Mouse (Mus musculus): ENCODE results near the gene Serpinb9e. TPM values are rescaled to one million over a fixed set of nuclear protein-coding genes. Genes with fewer than 3 reads are reported as not detected.
"Not testable (repeated sequence)": the region's sequence is repeated elsewhere in the genome, so short reads cannot be mapped to it uniquely, and the experiment has no call there.

Serpinb9e gene
- not detected in 2 replicates for polyA plus RNA-seq (2015; fragmentation: Nextera tagmentation; extraction: Ambion mirVana)

DNA sequence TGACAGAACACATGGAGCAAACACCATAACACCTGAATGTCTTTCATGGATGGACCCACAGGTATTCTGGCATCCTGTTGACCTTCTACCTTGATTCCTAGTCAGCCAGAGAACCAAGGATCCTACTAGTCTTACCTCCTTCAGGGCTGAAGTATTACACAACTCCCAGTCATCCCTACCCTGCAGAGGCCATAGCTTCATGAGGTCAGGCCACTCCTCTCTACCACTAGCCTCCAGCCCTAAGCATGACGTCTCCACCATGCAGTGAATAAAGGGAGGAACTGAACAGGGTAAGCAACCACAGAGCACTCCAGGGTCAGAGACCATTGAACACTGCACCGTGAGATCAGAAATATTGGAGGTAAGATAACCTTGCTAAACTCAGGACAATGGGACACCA lies at the start of gene Serpinb9e:
Gene Serpinb9e (plus strand): TSS at position 301 of the 400 bp plus-strand sequence.
- H3K9me3 ChIP-seq (ENCODE audit: control insufficient read depth, low read length): not testable (repeated sequence)

DNA sequence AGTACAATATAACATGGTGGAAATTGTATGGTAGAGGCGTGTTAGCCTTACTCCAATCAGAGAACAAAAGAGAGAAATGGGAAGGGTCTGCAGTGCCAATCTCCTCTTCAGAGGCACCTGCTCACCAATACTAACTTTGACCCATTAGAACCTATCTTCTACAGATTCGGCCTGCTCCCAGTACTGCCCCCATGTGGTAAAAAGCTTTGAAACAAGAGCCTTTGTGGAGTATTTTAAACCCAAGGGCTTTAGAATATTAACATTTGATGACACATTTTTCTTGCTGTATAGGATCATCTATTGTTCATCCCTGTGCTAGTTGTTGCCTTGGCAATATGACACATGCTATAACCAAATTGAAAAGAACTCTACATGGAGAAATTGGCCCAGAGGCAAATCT lies 49.7 kb upstream of the Serpinb9e start:
- Histone ChIP-seq H3K4me2 (replicated peaks; ENCODE audit: low read depth) (no peak overlapping the region), H3K4me3 (ENCODE audit: low read depth, low read length) (no peak overlapping the region)
- peak; percentile 39 for TF ChIP-seq CTCF (IDR thresholded peaks at IDR 0.05; ENCODE audit: low read depth)
- TF ChIP-seq EP300 (optimal IDR thresholded peaks at IDR 0.05): no peak

More for the DNA sequence above, at the start of gene Serpinb9e:
- H3K4me2 ChIP-seq (replicated peaks; ENCODE audit: low read depth); DNase-seq (ENCODE audit: low spot score); H3K4me3 ChIP-seq (ENCODE audit: low read depth, low read length); H3K4me1 ChIP-seq (replicated peaks; ENCODE audit: control insufficient read depth, insufficient read depth); H3K9ac ChIP-seq (ENCODE audit: low read length); ATAC-seq (ENCODE audit: low FRiP score, low TSS enrichment); H3K27me3 ChIP-seq (ENCODE audit: control insufficient read depth, insufficient read depth, low read length); H3K36me3 ChIP-seq (ENCODE audit: control insufficient read depth, insufficient read depth, low read length); H3K27ac ChIP-seq (replicated peaks): not testable (repeated sequence)
- 83% methylated on average over 2 of the region's 2 CpGs for WGBS

DNA sequence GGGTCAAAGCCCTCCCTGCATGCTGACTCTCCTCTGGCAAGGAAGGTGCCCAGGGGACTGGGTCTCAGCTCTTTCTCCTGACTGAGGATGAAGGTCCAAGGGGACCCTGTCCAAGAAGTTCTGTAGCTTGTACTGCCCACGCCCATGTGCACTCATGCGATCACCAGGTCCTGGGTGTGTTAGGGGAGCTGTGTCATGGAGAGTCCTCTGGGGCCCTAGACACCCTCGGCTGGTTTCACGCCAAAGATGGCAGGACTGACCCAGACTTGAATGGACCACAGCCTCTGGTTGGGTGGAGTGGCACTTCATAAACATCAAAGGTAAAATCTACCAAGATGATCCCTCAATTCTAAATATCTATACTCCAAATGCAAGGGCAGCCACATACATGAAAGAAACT lies 59.2 kb downstream of the Serpinb9e start:
- WGBS: 88% methylated on average over 4 of the region's 4 CpGs
- not testable (repeated sequence) for H3K4me3 ChIP-seq (ENCODE audit: low read depth, low read length); H3K27ac ChIP-seq (replicated peaks); H3K9me3 ChIP-seq (ENCODE audit: control insufficient read depth, low read length); H3K27me3 ChIP-seq (ENCODE audit: control insufficient read depth, insufficient read depth, low read length); H3K36me3 ChIP-seq (ENCODE audit: control insufficient read depth, insufficient read depth, low read length); ATAC-seq (ENCODE audit: low FRiP score, low TSS enrichment); H3K4me2 ChIP-seq (replicated peaks; ENCODE audit: low read depth); H3K9ac ChIP-seq (ENCODE audit: low read length); DNase-seq (ENCODE audit: low spot score); H3K4me1 ChIP-seq (replicated peaks; ENCODE audit: control insufficient read depth, insufficient read depth)

More for the DNA sequence above, 49.7 kb upstream of the Serpinb9e start:
- DNase-seq (ENCODE audit: low spot score) (no peak), ATAC-seq (ENCODE audit: low FRiP score, low TSS enrichment) (no peak)
- Histone ChIP-seq H3K27me3 (ENCODE audit: control insufficient read depth, insufficient read depth, low read length) (no peaks in the 10 kb centered on the region), H3K4me1 (replicated peaks; ENCODE audit: control insufficient read depth, insufficient read depth) (no peaks in the 10 kb centered on the region), H3K27ac (replicated peaks) (no peak overlapping the region), H3K9me3 (ENCODE audit: control insufficient read depth, low read length) (no peaks in the 10 kb centered on the region), H3K9ac (ENCODE audit: low read length) (no peak overlapping the region), H3K36me3 (ENCODE audit: control insufficient read depth, insufficient read depth, low read length) (no peaks in the 10 kb centered on the region)
- 57% methylated on average over 2 of the region's 2 CpGs for WGBS

Other genes with a start within 250 kb of the Serpinb9e start
- gene Serpinb9, start 246.4 kb upstream of the Serpinb9e start, polyA plus RNA-seq (2015; fragmentation: Nextera tagmentation; extraction: Ambion mirVana): 5.5 and 6.3 TPM in 2 replicates
- gene Serpinb9b, start 222.2 kb upstream of the Serpinb9e start, polyA plus RNA-seq (2015; fragmentation: Nextera tagmentation; extraction: Ambion mirVana): 2.7 and 4.9 TPM in 2 replicates
- 1.3 and 2.0 TPM in 2 replicates for gene Serpinb1b, start 171.0 kb upstream of the Serpinb9e start, polyA plus RNA-seq (2015; fragmentation: Nextera tagmentation; extraction: Ambion mirVana)
- not detected in 2 replicates for gene Serpinb9c, start 89.9 kb upstream of the Serpinb9e start, polyA plus RNA-seq (2015; fragmentation: Nextera tagmentation; extraction: Ambion mirVana)
- gene Serpinb9d, start 56.7 kb upstream of the Serpinb9e start, polyA plus RNA-seq (2015; fragmentation: Nextera tagmentation; extraction: Ambion mirVana): not detected in 2 replicates
- gene Serpinb9f, start 74.5 kb downstream of the Serpinb9e start, polyA plus RNA-seq (2015; fragmentation: Nextera tagmentation; extraction: Ambion mirVana): not detected in 2 replicates
- not detected in 2 replicates for gene Gm11397, start 146.1 kb downstream of the Serpinb9e start, polyA plus RNA-seq (2015; fragmentation: Nextera tagmentation; extraction: Ambion mirVana)
- gene Serpinb9g, start 235.2 kb downstream of the Serpinb9e start, polyA plus RNA-seq (2015; fragmentation: Nextera tagmentation; extraction: Ambion mirVana): not detected in 2 replicates

Measured in stomach, postnatal 0 days (tissue).